Mouse (Mus musculus) ovary, adult 18-20 months (tissue): ENCODE data around the gene Rasgrf1.

Experiments
- DNase-seq: peaks from one replicate; pipeline ENCODE4 v3.0.0; 2022; ENCODE audit warnings: low spot score, mixed read lengths

The Rasgrf1 gene

DNA sequence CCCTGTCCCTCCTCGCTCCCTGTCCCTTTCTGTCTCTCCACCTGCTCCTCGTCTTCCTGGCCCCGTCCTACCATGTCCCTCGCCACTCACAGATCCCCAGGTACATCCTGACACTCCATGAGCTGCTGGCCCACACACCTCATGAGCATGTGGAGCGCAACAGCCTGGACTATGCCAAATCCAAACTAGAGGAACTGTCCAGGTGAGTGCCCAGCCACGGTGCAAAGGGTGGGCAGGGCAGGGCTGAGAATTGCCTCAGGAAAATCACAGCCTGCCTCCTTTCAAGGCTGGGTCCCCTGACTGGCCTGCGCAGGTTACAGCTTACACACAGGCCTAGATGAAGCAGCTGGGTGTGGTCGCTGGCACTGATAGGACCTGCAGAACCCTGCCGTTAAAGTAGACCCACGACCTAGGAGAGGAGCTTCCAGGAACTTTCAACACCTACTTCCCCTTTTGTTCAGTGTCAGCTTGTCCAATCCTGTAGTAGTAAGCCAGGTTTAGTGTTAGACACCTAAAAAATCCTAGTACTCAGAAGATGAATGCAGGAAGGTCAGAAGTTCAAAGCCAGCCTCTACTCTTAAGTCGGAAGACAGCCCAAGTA lies 61.3 kb downstream of the Rasgrf1 start:
- DNase-seq, result no peak

DNA sequence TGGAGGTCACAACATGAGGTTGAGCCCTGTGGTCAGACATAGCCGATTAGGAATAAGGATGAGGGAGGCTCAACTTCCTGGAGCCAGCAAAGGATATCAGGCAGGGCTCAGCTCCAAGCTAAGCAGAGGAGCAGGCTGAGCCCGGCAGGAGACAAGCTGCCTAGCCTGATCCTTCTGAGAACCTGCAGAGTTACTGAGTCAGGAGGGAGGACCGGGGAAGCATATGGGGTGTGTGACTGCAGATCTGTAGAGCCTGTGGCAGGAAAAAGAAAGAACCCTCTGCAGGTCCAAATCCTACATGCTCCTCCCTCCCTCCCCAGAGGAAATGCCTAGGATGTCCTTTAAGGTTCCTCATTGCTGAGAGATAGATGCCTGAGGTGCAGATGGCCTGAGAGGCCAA lies 62.6 kb downstream of the Rasgrf1 start:
- no peak for DNase-seq

DNA sequence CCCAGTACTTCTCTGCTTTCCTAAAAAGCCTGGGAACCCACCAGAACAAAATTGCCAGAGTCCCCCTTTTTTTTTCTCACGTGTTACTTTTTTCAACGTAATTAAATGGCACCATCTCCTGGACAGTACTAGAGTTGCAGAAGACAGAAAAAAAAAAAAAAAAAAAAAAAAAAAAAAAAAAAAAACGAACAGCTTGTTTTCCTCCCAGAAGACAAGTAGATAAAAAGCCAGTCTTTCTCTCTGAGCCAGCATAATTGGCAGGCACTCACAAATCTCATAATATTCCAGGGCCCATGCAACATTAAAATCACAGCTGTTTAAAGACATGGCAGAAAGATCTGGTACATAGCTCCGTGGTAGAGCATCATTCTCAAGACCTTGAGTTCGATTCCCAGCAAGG lies 64.1 kb downstream of the Rasgrf1 start:
- no peak for DNase-seq

DNA sequence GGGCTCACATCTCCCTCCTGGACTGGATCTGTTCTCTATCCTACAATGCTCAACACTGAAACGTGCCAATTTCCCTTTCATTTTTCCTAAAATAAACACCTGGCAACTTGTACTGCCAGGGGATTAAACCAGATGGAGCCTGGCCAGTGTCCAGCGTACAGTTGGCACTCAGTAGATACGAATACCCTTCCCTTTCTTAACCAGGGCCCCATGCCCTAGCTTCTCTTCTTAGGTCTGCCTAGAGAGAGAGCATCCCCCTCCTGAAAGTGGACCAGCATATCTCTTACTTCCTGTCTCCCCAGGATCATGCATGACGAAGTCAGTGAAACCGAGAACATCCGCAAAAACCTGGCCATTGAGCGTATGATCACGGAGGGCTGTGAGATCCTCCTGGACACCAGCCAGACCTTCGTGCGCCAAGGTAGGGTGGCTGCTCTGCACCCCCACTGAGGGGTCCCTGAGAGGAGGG lies 64.8 kb downstream of the Rasgrf1 start:
- DNase-seq, result no peak

DNA sequence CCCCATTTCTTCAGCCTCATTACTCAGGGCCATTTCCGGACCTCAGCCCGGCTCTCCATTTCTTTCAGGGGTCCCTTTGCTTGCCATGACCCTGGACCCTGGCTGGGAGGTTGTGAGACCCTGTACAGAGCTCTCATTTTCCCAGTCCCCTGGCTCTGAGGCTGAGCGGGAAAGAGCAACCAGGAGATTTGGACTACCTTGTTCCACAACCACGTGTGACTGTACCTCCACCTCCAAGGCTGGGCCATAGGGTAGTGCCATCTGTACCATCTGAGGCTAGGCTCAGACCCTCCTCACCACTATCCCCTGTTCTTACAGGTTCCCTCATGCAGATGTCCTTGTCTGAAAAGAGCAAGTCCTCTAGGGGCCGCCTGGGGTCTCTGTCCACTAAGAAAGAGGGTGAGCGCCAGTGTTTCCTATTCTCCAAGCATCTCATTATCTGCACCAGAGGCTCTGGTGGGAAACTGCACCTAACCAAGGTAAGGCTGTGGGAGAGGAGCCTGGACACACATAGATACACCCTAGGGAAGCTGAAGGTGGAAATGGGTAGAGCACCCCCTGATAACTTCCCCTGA lies 66.7 kb downstream of the Rasgrf1 start:
- DNase-seq, result no peak

DNA sequence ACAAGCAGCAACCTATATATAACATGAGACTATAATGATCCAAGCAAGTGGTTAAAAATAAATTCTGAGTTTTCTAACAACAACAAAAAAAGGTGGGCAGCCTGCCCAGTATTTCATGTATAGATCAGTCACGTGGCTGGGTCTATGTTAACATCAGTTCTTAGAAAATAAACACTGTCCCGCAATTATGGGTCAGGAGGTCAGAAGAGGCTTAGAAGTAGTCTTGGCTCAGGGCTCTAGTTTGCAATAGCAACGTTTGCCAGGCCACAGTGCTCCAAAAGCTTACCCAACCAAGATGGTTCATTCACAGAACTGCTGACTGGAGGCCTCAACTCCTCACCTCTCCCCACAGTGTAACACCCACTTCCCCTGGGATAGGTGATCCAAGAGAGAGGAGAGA lies 69.5 kb downstream of the Rasgrf1 start:
- DNase-seq, result no peak

DNA sequence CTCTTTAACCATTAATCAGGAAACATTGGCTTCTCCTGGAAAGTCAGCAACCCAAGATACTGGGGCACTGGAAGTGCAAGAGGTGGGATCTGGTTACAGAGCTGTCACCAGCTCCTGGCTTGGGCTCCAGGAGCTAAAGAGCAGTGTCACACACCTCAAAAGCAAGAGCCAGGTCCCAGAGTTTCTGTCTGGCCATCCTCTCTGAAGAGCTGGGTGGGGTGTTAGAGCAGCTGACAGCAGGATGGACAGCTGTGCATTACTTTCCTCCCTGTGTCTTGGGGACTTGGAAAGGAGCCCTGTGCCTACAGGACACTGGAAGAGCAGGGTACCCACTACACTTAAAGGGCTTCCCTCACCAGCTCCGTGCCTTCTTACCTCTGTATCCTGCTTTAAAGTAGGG lies 72.5 kb downstream of the Rasgrf1 start:
- DNase-seq, result no peak

DNA sequence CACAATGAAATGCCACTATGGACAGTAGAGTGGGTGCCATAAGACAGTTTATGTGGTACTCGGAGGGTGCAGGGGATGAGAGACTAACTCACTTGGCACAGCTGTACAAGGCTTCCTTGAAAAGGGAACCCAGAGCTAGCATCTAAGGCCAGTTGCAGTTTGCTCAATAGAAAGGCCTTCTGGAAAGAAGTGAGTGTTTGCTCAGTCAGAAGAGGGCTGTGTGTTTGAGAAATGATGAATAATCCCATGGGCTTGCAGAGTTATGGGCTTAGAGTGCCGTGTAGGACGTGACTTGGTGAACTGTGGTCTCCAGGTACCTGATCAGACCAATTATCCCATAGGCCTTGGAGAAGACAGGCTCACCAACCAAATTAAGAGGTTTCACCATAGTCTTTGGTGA lies 78.3 kb downstream of the Rasgrf1 start:
- no peak for DNase-seq

DNA sequence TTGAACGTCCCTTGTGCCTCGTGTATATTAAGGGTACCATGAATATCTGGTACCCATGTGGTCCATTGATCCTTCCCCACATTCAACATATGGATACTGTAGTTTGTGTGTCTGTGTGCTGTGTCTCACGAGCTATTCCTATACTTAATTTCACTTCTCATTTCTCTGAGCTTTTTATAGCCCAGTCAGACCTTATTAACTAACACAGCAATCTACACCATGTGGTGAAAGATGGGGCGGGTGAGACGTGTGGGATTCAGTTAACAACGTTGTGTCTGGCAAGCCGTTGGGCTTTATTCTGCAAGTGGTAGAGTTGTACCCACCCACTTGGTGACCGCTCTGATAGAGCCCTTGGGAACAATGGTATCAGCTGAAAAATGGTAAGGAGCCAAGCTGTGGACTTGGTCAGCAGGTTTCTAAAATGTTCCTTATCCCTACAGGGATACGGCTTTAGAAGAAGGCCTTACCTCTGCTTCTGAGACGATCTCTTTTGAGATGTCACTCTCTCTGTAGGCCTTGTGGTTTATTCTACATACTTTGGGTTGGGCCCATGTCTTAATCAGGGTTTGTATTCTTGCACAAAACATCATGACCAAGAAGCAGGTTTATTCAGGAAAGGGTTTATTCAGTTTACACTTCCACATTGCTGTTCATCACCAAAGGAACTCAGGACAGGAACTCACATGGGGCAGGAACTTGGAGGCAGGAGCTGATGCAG lies 79.3 kb downstream of the Rasgrf1 start:
- DNase-seq, result no peak

DNA sequence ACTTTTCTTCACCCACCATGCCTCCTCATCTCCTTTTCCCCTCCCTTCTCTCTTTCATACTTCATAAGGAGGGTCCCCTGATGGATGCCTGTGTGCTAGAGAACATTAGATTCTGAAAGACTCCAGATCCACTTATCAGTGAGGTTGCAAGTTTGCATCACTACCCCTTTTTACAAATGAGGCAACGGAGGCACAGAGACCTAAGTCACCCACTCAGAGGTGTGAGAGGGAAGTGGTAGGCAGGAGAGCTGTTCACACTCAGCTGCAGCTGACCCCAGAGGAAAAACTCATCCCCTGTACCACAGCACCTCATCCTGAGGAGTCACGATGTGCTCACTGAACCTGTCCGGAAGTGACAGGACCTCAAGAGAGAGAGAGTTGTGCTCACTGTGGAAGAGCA lies 96.7 kb downstream of the Rasgrf1 start:
- DNase-seq, result no peak

DNA sequence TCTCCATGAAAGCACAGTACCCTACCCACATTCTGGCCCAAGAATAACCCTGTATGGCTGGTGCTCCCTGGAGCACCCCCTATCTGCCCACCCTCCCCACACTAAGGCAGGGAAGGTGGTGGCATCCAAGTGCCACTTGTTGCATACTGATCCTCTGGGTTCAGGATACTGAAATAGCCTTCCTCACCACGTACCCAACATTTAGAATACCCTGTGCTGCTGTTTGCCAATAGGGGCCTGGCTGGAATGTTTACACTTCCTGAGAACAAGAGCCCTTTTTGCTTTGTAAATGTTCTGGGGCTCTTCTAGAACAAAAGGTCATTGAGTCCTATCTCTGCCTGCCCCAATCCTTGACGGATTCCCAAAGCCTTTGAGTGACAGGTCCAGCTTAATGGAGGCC lies 97.4 kb downstream of the Rasgrf1 start:
- DNase-seq, result no peak

DNA sequence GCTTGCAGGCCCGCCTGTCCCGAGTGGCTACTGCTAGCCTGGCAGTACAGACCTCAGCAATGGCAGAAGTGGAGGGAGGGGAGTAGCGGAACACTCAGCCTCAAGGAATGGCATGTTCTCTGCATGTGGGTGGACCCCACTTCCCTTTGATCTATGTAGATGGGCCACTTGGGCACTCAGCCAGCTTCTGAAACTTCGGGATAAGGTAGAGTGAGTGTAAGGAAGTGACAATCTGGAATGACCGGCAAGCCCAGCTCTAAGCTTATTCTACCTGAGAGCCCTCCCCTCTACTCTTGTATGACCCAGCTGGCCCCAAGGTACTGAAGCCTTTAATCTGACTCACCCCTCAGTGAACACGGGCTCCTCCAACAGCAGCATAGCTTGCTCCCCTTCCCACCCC lies 98.4 kb downstream of the Rasgrf1 start:
- DNase-seq, result no peak

DNA sequence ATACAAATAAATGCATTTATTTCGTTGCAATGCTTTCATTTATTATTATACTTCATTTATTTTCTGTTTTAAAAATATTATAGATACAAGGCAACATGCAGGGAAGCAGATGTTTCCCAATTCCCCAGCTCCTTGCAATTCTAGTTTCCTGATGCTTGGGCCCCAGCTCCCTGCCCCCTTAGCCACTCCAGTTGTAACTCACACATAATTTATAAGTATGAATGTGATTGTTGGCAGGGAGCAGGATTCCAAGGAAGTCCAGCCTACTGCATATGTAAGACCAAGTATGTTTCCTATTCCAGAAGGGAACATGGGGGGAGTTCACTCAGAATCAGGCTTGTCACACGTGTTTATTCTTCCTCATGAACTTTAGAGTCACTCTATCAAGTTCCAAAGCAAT lies 102.1 kb downstream of the Rasgrf1 start:
- no peak for DNase-seq

DNA sequence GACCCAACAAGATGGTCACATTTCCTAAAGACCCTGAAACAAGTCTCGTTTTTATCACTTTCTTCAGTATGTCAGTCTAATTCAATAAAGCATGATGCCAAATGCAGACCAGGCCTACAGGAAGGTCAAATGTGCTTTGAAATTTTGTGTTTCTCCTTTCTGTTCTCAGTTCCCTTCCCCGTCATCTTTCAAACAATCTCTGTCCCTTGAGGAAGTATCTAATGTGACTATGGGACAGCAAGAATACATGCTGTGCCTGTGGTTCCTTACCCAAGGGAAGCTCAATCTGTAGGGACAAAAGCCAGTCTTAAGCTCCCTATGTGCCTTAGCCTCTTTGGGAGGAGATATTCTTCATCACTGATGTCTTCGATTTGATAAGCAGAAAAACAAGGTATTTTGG lies 104.9 kb downstream of the Rasgrf1 start:
- DNase-seq, result no peak

DNA sequence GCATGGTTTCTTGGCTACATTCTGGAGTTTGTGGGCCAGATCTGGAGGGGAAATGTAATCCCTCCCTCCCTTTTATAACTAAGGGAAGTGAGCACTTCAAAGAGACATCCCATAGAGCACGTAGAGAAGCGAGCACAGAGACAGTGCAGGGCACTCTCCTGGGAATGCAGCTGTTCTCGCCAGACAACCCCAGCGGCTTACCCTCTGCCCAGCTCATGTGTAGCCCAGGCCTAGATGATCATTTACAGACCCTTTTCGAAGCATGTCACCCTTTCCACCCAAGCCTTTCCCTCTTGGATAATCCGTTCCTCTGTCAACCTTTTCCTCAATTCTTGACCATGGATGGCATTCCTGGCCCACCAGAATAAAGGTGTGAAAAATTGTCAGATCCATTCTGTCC lies 106.5 kb downstream of the Rasgrf1 start:
- DNase-seq, result no peak

DNA sequence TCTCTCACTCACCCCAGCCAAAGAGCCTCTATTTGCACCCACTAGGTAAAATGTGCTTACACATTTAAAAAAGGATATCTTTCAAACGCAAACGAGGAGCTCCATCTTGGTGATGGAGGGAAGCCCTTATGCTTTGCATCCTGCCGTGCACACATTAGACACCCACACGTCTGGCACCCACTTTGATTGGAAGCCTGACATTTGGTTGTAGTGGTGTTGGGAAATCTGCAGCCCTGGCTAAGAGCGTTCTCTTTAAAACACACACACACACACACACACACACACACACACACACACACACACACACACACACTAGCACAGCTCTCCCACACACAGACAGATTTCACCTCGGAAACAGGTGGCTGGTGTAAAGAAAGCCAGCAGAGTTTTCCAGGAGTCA lies 111.2 kb downstream of the Rasgrf1 start:
- no peak for DNase-seq

DNA sequence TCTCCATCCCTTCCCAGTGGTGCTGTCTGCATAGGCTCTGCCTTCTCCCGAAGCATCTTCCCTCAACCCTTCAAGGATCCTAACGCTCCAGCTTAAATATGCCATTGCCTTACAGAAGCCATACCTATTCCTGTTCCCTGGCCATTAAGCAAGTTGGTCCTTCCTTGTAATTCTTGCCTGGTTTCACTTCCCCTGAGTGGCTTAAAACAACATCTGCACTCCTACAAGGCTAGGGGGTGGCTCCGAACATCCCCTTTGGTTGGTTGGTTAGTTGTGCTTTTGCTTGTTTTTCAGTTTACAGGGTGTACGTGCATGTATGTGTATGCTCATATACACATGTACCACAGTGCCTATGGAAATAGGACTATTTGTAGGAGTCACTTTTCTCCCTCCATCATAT lies 111.7 kb downstream of the Rasgrf1 start:
- DNase-seq, result no peak

DNA sequence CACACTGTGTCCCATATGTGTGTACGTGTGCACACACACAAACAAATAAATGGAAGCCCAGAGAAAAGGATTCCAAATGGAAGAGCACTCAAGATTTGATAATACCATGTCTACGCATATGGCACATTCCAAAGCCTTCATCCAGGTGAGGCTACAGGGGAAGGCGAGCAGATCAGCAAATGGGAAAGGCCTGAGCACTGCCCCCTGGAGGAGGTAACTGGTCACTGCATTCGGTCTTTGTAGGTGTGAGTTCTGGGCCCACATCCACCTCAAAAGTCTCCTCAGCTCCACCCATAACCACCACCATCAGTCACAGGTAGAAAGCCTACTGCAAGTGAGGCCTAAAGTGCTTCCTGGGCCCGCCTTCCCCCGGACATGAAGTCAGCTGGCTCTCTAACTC lies 118.0 kb downstream of the Rasgrf1 start:
- DNase-seq, result no peak

DNA sequence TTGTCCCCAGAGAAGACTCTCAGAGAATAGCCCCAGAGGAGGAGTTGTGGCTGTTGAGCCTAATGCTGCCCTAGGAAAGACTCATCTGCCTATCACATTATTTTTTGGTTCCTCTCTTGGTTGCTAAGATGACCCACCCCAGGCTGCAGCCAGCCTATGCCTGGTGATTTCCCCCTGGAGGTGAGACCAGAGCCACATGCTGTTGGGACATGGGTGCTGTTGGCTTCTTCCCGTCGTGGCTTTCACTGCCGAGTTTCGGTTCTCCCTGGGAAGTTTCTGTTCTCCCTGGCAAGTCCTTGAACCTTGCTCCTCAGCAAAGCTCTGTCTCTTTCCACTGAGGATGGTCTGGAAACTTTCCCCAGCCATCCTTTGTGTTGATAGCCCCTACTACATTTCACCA lies 124.2 kb downstream of the Rasgrf1 start:
- DNase-seq, result no peak

DNA sequence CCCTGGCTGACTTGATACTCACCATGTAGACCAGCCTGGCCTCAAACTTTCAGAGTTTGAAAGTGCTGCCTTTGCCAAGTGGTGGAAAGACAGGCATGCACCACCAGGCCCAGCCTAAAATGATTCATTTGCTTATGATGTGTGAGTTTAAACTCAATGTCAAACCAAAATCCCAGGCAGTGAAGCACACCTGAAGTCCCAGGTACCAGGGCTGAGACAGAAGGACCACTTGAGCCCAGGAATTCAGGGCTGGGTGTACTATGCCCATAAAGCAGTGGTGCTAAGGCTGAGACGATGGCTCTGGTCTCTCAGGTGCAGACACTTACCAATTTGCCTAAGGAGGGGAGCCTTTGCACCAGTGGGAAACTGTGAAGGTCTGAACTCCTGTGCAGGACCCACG lies 125.5 kb downstream of the Rasgrf1 start:
- DNase-seq, result no peak

DNA sequence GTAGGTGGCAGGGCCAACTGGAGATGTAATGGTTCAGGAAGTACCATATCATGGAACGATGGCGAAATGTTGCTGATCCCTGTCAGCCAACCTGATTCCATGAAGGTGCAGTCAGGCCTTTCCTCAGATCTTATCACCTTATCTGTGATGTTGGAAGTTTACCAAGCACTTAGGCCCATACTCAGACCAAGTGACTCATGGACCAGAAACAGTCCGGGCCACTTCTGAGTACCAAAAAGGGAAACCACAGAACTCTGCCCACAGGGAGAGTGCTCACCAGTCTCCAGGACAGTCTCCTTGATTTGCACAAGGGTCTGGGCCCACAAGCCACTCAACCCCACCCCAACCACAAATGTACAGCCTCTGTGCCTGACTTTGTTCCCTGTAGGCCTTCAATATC lies 126.1 kb downstream of the Rasgrf1 start:
- DNase-seq, result no peak

DNA sequence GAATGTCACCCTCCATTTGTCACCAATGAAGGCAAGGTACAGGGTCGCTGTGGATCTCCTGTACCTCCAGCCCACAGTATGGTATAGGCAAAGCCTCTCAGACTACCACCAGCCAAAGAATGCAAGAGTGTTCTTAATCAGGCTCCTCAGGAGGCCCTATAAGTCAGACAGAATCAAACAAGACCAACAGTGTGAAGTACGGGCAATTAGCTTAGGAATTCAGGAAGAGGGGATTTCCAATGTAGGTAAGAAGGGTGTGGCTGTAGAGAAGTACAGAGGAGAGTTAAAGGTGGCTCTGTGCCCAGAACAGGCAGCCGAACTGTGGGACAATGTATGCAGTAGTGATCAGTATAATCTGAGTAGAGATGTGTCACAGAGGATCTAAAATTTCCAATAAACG lies 126.6 kb downstream of the Rasgrf1 start:
- DNase-seq, result no peak

DNA sequence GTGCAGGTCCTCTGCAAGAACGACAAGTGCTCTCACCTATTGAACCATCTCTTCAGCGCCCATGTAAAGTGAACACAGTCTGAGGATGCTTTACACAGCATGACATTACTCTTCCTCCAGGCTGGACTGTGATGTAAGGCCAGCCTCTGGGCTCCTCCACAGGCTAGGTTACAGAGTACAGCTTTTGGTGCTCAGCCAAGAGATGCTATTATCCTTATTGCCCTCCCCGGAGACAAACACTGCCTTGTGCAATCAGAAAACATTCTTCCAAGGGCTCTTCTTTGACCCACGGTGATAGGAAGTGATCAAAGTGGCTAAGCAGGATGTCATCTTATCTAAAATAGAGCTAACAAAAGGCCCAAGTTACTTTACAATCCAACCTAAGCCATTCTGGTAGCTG lies 128.8 kb downstream of the Rasgrf1 start:
- DNase-seq, result no peak

DNA sequence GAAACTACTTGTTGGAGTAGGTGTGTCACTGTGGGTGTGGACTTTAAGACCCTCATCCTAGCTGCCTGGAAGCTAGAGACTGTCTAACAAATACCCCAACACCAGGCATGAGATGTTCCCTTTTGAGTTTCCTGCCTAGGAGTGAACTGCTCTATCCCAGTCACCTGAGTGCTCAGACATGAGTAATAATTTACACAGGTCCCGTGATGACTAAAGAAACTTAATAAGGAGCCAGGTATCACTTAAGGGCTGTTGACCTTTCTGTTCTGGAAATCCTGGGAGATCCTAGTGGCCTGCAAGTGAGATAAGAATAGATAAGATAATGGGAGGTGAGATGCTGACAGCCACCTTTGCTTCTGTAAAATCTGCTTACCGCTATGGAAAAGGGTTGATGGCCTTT lies 131.2 kb downstream of the Rasgrf1 start:
- no peak for DNase-seq
